Mouse (Mus musculus) kidney, adult 2 months (tissue): ENCODE data around the gene Rnf43. TPM values are rescaled to one million over a fixed set of nuclear protein-coding genes. Genes with fewer than 3 reads are reported as not detected.

Source experiments
- DNase-seq: peaks from one replicate; pipeline ENCODE4 v3.0.0; 2021
- H3K27ac ChIP-seq: fragments of 200-500 bp; 2 replicates; pipeline ENCODE4 v1.5.1; 2012; ENCODE audit warnings: low read depth, low read length, control low read depth, inconsistent platforms; ENCODE audit not compliant: insufficient read depth
- H3K27me3 ChIP-seq: fragments of 200-500 bp; replicated peaks from 2 replicates; pipeline ENCODE4 v1.6.1; 2012; ENCODE audit warnings: mild to moderate bottlenecking, moderate library complexity, low read length, inconsistent platforms; ENCODE audit not compliant: control insufficient read depth, insufficient read depth
- H3K36me3 ChIP-seq: fragments of 200-500 bp; 2 replicates; pipeline ENCODE4 v1.6.1; 2012; ENCODE audit warnings: mild to moderate bottlenecking, moderate library complexity, low read length, inconsistent platforms; ENCODE audit not compliant: control insufficient read depth, insufficient read depth
- H3K4me1 ChIP-seq: fragments of 200-500 bp; 2 replicates; pipeline ENCODE4 v1.6.1; 2011; ENCODE audit warnings: low read length; ENCODE audit not compliant: control insufficient read depth, insufficient read depth
- H3K4me3 ChIP-seq: fragments of 200-500 bp; 2 replicates; pipeline ENCODE4 v1.5.1; 2011; ENCODE audit warnings: mild to moderate bottlenecking, low read depth, low read length, control low read depth; ENCODE audit not compliant: insufficient read depth
- CTCF ChIP-seq: fragments of 200-500 bp; conservative IDR thresholded peaks from 2 replicates; pipeline ENCODE4 v1.5.1; 2011; ENCODE audit warnings: low read depth, mild to moderate bottlenecking, control low read depth, low read length, moderate library complexity, mixed read lengths; ENCODE audit not compliant: insufficient read depth, insufficient read length
- POLR2A ChIP-seq: fragments of 200-500 bp; IDR thresholded peaks from one replicate; pipeline ENCODE4 v1.6.1; 2011; ENCODE audit warnings: low read depth, low read length, control low read depth
- WGBS: fragments of 180-500 bp; shearing (Covaris S2); methylation state at CpG from one replicate; pipeline ENCODE4 v1.1.7; 2018; 5-methylcytosine and 5-hydroxymethylcytosine counted together
- polyA plus RNA-seq: library from polyadenylated mRNA; depleted of rRNA; stranded (reverse); fragments of >200 nt; gene quantifications from 2 replicates; pipeline ENCODE4 v1.2.3, GENCODE M21; 2012

Rnf43 gene
- polyA plus RNA-seq, 1 experiment = 4.0 TPM

DNA sequence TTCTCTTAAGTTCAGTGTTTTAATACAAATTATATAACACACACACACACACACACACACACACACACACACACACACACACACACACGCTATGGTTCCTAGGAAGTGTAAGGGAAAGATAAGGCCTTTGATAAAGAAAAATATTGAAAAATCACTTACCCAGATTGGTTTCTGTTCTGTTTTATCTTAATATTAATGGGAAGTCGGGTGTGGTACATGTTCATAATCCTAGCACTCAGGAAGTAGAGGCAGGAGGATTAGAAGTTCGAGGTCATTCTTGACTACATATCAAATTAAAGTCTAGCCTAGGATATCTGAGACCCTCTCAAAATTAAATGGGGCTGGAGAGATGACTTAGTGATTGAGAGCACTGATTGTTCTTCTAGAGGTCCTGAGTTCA, 59.6 kb downstream of the Rnf43 start:
- TF ChIP-seq POLR2A (no peak), CTCF (no peak)
- WGBS = 77% methylated on average over 3 of the region's 3 CpGs

GRCm38 (mm10) chr11:87722891-87723290, 60.4 kb downstream of the Rnf43 start:
- Histone ChIP-seq H3K4me1 (no peaks in the 10 kb centered on the region), H3K36me3 (no peaks in the 10 kb centered on the region; the same call in 1 of the 2 replicates), H3K4me3 (no peak overlapping the region), H3K27ac (no peak overlapping the region), H3K27me3 (no peaks in the 10 kb centered on the region)
- 86% methylated on average over 4 of the region's 4 CpGs for WGBS
- no peak for DNase-seq
- TF ChIP-seq POLR2A (no peak), CTCF (0 out of 2 replicates have a peak, but pooled peaks have one; percentile 15)

More for the DNA sequence above, 59.6 kb downstream of the Rnf43 start:
- DNase-seq = no peak
- H3K4me3 ChIP-seq = no peak overlapping the region
- no peak overlapping the region for H3K27ac ChIP-seq
- no peaks in the 10 kb centered on the region; the same call in 1 of the 2 replicates for H3K36me3 ChIP-seq
- H3K27me3 ChIP-seq = no peaks in the 10 kb centered on the region
- no peaks in the 10 kb centered on the region for H3K4me1 ChIP-seq

GRCm38 (mm10) chr11:87725515-87725914, 63.0 kb downstream of the Rnf43 start:
- Histone ChIP-seq H3K4me3 (no peak overlapping the region), H3K27ac (no peak overlapping the region), H3K4me1 (no peaks in the 10 kb centered on the region), H3K27me3 (no peaks in the 10 kb centered on the region), H3K36me3 (no peaks in the 10 kb centered on the region)
- DNase-seq = no peak
- TF ChIP-seq CTCF = no peak
- TF ChIP-seq POLR2A = no peak

DNA sequence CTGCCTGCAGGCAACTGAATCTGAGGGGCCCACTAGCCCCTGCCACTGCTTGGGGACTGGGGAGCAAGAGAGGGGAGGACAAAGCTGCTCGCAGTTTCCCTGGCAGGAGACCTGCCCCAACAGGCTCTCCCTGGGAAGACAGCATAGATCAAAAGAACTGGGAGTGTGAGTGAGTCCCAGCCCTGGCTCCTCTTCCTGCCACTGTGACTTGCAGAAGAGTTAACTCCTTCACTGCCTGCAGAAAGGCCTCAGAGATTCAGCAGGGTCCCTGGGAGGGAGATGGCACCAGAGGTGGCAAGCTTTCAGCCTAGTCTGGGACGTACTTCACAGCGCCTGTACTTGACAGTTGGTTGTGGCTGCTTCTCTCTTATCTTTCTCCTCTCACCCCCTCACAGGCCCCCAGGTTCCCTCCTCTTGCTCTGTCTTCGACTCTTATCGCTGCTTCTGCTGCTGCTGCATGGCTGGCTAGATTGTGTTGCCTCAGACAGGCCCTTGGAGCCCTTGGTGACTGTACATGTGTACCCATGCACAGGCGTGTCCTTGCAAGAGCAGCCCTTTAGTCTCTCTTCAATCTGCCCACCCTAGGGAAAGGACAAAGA, 63.5 kb downstream of the Rnf43 start:
- Histone ChIP-seq H3K36me3 (no peaks in the 10 kb centered on the region), H3K27ac (no peak overlapping the region), H3K4me1 (no peaks in the 10 kb centered on the region), H3K4me3 (no peak overlapping the region), H3K27me3 (no peaks in the 10 kb centered on the region)
- WGBS = 56% methylated on average over 6 of the region's 6 CpGs
- DNase-seq = no peak
- TF ChIP-seq POLR2A = no peak
- no peak for TF ChIP-seq CTCF

DNA sequence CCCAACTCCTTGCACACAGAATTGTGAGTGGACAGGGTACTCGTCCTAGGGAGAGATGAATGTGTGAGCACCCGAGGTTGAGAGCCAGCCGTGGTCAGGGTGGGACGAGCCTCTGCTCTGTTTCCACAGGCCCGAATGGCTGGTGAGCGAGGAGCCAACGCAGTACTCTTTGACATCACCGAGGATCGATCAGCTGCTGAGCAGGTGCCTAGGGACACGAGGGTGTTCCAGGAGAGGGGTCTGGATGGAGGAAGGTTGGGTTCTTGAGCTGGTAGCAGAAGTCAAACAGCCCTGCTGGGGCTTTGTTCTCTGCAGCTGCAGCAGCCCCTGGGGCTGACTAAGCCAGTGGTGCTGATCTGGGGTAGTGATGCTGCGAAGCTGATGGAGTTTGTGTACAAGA, 64.5 kb downstream of the Rnf43 start:
- 77% methylated on average over 11 of the region's 11 CpGs for WGBS
- Histone ChIP-seq H3K27me3 (no peaks in the 10 kb centered on the region), H3K4me3 (no peak overlapping the region), H3K36me3 (no peaks in the 10 kb centered on the region), H3K27ac (no peak overlapping the region), H3K4me1 (no peaks in the 10 kb centered on the region)
- TF ChIP-seq POLR2A (no peak), CTCF (no peak)
- DNase-seq = no peak

DNA sequence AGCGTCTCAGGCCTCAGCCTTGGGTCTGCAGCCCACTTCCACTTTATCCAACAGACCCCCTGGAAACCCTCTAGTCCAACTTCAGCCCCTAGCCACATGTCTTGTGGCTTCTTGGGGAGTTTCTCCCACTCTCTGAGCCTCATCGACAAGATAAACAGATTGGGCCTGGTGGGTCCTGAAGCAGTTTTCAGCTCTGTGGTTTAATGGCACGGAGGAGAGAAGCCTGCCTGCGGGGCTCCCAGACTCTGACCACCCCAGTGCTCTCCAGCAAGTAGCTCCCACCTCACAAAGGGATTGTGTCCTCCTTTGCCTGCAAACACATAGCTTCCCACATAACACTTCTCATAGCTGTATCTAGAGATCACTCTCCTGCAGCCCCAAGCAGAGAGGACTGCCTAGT, 64.9 kb downstream of the Rnf43 start:
- no peak overlapping the region for H3K27ac ChIP-seq
- no peaks in the 10 kb centered on the region for H3K36me3 ChIP-seq
- H3K4me3 ChIP-seq = no peak overlapping the region
- DNase-seq = no peak
- no peaks in the 10 kb centered on the region for H3K4me1 ChIP-seq
- WGBS = 66% methylated on average over 4 of the region's 4 CpGs
- no peak for TF ChIP-seq CTCF
- TF ChIP-seq POLR2A = no peak
- no peaks in the 10 kb centered on the region for H3K27me3 ChIP-seq

GRCm38 (mm10) chr11:87728850-87729592, 66.5 kb downstream of the Rnf43 start:
- Histone ChIP-seq H3K27me3 (no peaks in the 10 kb centered on the region), H3K27ac (no peak overlapping the region), H3K36me3 (no peaks in the 10 kb centered on the region), H3K4me3 (no peak overlapping the region), H3K4me1 (no peaks in the 10 kb centered on the region)
- no peak for DNase-seq
- 48% methylated on average over 18 of the region's 18 CpGs for WGBS
- TF ChIP-seq CTCF (no peak), POLR2A (no peak)
